Mouse (Mus musculus): ENCODE data around the gene Ctcfl.

Ctcfl gene

DNA sequence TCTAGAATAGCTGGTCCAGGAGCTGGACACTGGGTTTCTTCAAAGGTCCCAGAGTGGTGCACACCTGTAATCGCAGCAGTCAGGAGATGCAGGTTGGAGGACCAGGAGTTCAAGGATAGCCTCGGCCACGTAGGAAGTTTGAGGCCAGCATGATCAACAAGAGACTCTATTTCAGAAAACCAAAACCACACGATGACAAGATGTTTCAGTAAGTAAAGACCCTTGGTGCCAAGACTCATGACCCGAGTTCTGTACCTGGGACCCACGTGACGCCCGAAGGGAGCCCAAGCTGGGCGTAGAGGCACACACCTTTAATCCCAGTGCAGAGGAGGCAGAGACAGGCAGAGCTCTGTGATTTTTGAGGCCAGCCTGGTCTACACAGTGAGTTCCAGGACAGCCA is 36.2 kb downstream of the Ctcfl start:
- DNase-seq (ENCODE audit: low spot score), result no peak

GRCm38 (mm10) chr2:173082706-173083105 is 36.6 kb downstream of the Ctcfl start:
- no peak for DNase-seq (ENCODE audit: low spot score)

GRCm38 (mm10) chr2:173080785-173081241 is 38.5 kb downstream of the Ctcfl start:
- DNase-seq (ENCODE audit: low spot score), result peak; percentile 69

- no peak for DNase-seq (ENCODE audit: low spot score)
Observed at GRCm38 (mm10) chr2:173079766-173080549, 39.4 kb downstream of the Ctcfl start.

DNA sequence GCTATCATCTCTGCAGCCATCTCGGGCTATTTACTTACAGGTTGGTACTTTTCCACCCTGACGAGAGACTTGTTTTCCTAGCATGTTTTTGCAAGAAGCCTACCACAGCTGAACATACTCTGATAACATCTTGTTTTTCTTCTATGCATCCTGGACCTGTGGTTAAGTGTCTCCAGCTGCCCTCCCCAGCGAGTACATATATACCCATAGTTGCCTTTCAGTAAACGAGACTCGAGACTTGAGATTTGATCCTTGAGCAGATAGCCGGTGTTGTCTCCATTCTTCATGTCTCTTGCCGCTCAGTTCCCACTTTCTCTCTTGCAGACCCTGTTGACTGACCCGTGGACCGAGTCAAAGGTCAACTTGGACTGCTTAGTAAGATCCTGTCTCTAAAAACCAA is 42.4 kb downstream of the Ctcfl start:
- no peak for DNase-seq (ENCODE audit: low spot score)

DNA sequence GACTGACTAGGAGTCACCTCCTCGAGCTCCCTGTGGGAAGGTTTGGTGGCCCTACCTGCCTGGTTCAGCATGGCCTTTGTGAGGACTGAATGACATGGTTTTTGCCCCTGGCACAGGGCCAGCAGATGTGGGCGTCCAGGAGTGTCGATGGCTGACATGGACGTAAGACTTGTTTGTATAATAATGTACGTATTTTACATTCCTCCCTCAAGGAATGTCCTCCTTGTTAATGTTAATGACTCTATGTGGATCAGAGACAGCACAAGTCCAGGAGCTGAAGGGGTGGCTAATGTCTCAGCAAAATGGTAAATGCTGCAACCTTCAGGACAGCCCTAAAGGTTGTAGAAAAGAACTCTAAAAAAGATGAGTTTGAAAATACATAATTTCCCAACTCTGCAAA is 45.7 kb downstream of the Ctcfl start:
- no peak for DNase-seq (ENCODE audit: low spot score)

DNA sequence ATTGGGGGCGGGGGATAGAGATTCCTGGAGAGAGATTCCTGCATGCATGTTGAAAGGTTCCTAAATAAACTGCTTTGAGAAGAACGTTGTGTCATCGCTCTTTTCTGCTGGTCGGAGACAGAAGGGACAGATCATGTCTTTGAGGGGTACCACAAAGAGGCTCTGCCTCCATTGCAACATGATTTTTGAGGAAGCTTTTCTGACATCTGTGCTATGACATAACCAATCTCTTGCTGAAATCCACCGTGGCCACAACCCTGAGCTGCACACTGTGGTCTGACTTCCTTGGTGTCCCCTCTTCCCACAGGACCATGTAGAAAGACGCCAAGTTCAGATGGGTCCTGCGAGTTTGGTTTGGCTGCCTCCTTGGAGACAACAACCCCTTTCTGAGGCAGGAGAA is 46.4 kb downstream of the Ctcfl start:
- DNase-seq (ENCODE audit: low spot score), result no peak

GRCm38 (mm10) chr2:173064864-173065263 is 54.5 kb downstream of the Ctcfl start:
- no peak for DNase-seq (ENCODE audit: low spot score)

DNA sequence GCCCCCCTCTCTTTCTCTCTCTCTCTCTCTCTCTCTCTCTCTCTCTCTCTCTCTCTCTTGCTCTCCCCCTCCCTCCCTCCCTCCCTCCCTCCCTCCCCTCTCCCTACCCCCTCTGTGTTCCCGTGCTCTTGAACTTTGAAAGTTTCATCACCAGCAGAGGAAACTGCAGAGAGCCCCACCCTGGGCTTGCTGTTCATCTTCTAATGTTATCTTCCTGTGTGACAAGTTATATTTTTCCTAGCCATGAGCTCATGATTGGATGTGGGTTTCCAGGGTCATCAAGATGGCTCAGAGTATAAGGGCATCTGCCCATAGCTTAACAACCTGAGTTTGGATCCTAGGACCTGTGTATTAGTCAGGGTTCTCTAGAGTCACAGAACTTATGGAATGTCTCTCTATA is 56.1 kb downstream of the Ctcfl start:
- DNase-seq (ENCODE audit: low spot score), result no peak

GRCm38 (mm10) chr2:173061443-173062351 is 57.6 kb downstream of the Ctcfl start:
- DNase-seq (ENCODE audit: low spot score), result no peak

- no peak for DNase-seq (ENCODE audit: low spot score)
Observed at GRCm38 (mm10) chr2:173060450-173060849, 58.9 kb downstream of the Ctcfl start.

GRCm38 (mm10) chr2:173058263-173058662 is 61.1 kb downstream of the Ctcfl start:
- DNase-seq (ENCODE audit: low spot score), result no peak

- no peak for DNase-seq (ENCODE audit: low spot score)
Observed at GRCm38 (mm10) chr2:173057623-173058022, 61.7 kb downstream of the Ctcfl start.

DNA sequence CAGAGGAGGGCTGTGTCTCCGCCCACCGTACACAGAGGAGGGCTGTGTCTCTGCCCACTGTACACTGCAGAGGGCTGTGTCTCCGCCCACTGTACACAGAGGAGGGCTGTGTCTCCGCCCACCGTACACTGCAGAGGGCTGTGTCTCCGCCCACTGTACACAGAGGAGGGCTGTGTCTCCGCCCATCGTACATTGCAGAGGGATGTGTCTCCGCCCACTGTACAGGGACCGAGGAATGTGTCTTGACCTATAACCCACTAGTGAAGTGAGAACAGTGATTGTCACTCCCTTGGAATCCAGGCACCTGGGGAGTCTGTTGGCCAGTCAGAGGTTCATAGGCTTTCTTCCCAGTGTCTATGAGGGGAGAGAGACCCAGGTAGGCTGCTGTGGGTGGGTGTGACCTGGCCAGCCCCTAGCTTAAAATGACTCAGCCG is 62.4 kb downstream of the Ctcfl start:
- no peak for DNase-seq (ENCODE audit: low spot score)

DNA sequence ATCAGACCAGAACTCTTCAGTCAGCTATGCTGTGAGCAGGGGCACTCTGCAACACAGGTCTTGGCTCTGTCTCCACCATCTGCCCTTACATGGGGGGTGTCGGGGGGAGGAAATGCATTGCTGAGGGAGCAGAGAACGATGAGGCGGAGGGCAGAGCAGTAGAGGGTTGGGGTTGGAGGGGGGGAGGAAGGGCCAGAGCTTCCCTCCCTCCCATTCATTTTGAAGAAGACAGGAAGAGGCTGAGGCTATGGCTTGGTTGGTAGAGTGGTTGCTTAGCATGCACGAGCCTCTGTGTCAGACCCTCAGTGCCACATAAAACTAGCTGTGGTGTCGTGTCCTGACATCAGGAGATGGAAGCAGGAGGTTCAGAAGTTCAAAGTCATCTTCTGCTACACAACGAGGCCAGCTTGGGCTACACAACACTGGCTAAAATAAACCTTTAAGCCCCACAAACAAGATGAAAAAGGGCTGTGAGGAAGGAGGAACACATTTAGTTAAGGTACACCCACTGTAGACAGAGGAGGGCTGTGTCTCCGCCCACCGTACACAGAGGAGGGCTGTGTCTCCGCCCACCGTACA is 62.9 kb downstream of the Ctcfl start:
- DNase-seq (ENCODE audit: low spot score), result no peak

DNA sequence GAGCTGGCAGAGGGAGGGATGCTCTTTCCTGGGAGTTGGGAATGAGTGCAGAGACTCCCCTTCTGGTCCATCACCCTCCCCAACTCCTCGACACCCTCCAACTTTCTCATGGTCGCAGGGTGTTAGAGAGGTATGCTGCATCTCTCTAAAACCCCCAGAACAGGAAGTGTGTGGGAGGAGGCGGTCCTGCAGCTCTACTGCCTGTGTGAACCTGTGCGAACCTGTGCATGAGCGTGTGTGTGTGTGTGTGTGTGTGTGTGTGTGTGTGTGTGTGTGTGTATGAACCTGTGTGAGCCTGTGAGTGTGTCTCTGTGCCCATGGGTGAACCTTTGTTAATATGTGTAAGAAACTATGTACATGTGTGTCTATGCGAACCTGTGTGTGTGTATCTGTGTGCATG is 65.5 kb downstream of the Ctcfl start:
- no peak for DNase-seq (ENCODE audit: low spot score)

DNA sequence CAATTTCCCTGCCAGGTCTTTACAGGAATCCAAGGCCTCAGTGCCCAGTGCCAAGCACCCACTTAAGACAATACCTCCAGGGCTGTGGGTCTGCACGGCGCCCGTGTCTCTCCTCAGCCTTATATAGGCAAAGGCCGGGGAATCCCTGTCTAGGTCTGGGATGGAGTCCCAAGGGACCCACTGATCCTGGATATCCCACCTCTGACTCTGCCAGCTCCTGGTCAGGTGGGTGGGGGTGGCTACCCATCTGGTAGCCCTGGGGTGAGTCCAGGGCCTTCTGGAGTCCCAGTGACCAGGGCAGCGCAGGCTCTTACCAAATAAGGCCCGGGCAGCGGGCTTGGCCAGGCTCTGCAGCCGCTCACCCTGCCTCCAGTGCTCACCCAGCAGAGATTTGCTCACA is 66.4 kb downstream of the Ctcfl start:
- peak; percentile 24 for DNase-seq (ENCODE audit: low spot score)

GRCm38 (mm10) chr2:173050604-173051382 is 68.5 kb downstream of the Ctcfl start:
- DNase-seq (ENCODE audit: low spot score), result no peak

DNA sequence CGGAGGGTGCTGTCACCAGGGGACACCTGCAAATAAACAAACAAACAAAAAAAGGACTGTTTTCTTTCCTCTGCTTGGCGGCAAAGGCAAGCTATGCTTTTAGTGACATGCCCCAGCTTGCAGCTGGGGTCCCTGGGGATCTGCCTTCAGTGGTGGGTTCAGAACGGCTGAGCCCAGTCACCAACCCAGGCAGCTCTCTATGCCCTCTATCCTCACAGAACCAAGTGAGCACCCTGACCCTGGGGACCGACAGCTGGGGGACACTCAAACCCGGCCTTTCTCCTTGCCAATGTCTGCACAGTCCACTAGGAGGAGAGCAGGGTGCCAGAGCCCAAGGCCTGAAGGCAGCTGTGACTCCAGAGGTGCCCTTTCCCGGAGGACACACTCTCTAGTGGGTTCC is 69.5 kb downstream of the Ctcfl start:
- DNase-seq (ENCODE audit: low spot score), result no peak

DNA sequence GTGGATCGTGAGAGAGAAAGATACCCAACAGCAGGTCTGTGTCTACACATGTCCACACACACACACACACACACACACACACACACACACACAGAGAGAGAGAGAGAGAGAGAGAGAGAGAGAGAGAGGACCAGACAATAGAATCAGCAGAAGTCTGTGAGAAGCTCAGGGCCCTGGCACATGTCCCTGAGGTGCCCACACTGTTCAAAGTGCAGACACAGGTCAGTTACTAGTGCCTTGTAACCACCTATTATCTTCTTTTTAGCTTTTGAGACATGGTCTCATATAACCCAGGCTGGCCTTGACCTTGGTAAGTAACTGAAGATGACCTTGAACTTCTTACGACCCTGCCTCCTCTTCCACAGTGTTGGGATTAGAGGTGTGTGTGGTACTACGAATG is 70.1 kb downstream of the Ctcfl start:
- no peak for DNase-seq (ENCODE audit: low spot score)

GRCm38 (mm10) chr2:173048041-173048745 is 71.1 kb downstream of the Ctcfl start:
- DNase-seq (ENCODE audit: low spot score), result no peak

All from MN1 (cell line).